Mouse (Mus musculus): ENCODE measurements around the gene Insig1.

The Insig1 gene

GRCm38 (mm10) chr5:28122491-28123454 lies 51.6 kb downstream of the Insig1 start:
- DNase-seq (ENCODE audit: low read depth) = peak; percentile 50

GRCm38 (mm10) chr5:28123455-28123825 lies 52.3 kb downstream of the Insig1 start:
- DNase-seq (ENCODE audit: low read depth) = no peak

- DNase-seq (ENCODE audit: low read depth) = no peak
Observed at GRCm38 (mm10) chr5:28124321-28125230, 53.4 kb downstream of the Insig1 start.
